Mouse (Mus musculus): ENCODE data around the gene Camkmt.

- TF ChIP-seq CTCF (IDR thresholded peaks at IDR 0.05; ENCODE audit: borderline replicate concordance, insufficient read depth, low read length) (no peak), POLR2A (IDR thresholded peaks at IDR 0.05; ENCODE audit: low read depth, low read length) (no peak)
Measured at GRCm38 (mm10) chr17:85138393-85138792, 48.0 kb downstream of the Camkmt start.

All from embryonic fibroblast, embryonic 13.5 days (primary cell).